Mouse (Mus musculus) bone marrow, adult 2 months (tissue): ENCODE results near the gene Ccno. TPM values are rescaled to one million over a fixed set of nuclear protein-coding genes. Genes with fewer than 3 reads are reported as not detected.

Experiments used
- H3K27ac ChIP-seq: fragments of 200-500 bp; 2 replicates; pipeline ENCODE4 v1.5.1; 2012; ENCODE audit warnings: low read depth, mild to moderate bottlenecking, control low read depth, inconsistent platforms, low read length; ENCODE audit not compliant: control insufficient read depth, poor library complexity, insufficient read depth
- H3K4me1 ChIP-seq: fragments of 200-500 bp; 2 replicates; pipeline ENCODE4 v1.6.1; 2011; ENCODE audit warnings: low read length; ENCODE audit not compliant: control insufficient read depth, insufficient read depth
- H3K4me3 ChIP-seq: fragments of 200-500 bp; replicated peaks from 2 replicates; pipeline ENCODE3; 2011; ENCODE audit warnings: mild to moderate bottlenecking, low read depth, low read length, control low read depth; ENCODE audit not compliant: control insufficient read depth
- CTCF ChIP-seq: fragments of 200-500 bp; IDR thresholded peaks from 2 replicates; pipeline ENCODE4 v1.5.1; 2011; ENCODE audit warnings: low read length, control low read depth; ENCODE audit not compliant: control insufficient read depth, insufficient read depth
- POLR2A ChIP-seq: fragments of 200-500 bp; IDR thresholded peaks from 2 replicates; pipeline ENCODE4 v1.6.1; 2011; ENCODE audit warnings: low read depth, mild to moderate bottlenecking, control low read depth, low read length, borderline replicate concordance; ENCODE audit not compliant: control insufficient read depth
- WGBS: fragments of 180-500 bp; shearing (Covaris S2); methylation state at CpG from one replicate; pipeline ENCODE4 v1.1.7; 2018; 5-methylcytosine and 5-hydroxymethylcytosine counted together
- polyA plus RNA-seq: library from polyadenylated mRNA; stranded (reverse); fragments of >200 nt; gene quantifications from 2 replicates; pipeline ENCODE4 v1.2.4, GENCODE M21; 2011; ENCODE audit warnings: low replicate concordance; ENCODE audit not compliant: missing spikeins, insufficient read depth, insufficient read length

The Ccno gene
- polyA plus RNA-seq = 3.8 and 4.0 TPM in 2 replicates

GRCm38 (mm10) chr13:112987532-112987943 lies at the start of gene Ccno:
Gene Ccno, plus strand, starts transcription at chr13:112987802.
- H3K27ac ChIP-seq = peak within 1 kb of the TSS; percentile 80
- WGBS = 1% methylated on average over 47 of the region's 47 CpGs

GRCm38 (mm10) chr13:112938130-112938529 lies 49.5 kb upstream of the Ccno start:
- Histone ChIP-seq H3K27ac (no peak overlapping the region), H3K4me3 (no peak overlapping the region), H3K4me1 (no peaks in the 10 kb centered on the region)
- 91% methylated on average over 8 of the region's 8 CpGs for whole genome bisulfite sequencing
- TF ChIP-seq POLR2A = no peak
- TF ChIP-seq CTCF = no peak

More at GRCm38 (mm10) chr13:112987532-112987943, at the start of gene Ccno:
- TF ChIP-seq POLR2A (peak; percentile 75; the same call in 1 of the 2 replicates), CTCF (no peak)
- H3K4me3 ChIP-seq = peak within 1 kb of the TSS; percentile 84
- H3K4me1 ChIP-seq = peaks cover 5% of the 10 kb centered on the region; the same call in 1 of the 2 replicates

GRCm38 (mm10) chr13:112941879-112942330 lies 45.7 kb upstream of the Ccno start:
- peak overlapping the region; percentile 20 for H3K4me3 ChIP-seq
- H3K4me1 ChIP-seq = no peaks in the 10 kb centered on the region; the same call in 1 of the 2 replicates
- TF ChIP-seq CTCF (no peak), POLR2A (no peak)
- 67% methylated on average over 15 of the region's 15 CpGs for WGBS
- no peak overlapping the region; the same call in 1 of the 2 replicates for H3K27ac ChIP-seq

GRCm38 (mm10) chr13:112945312-112945711 lies 42.3 kb upstream of the Ccno start:
- H3K4me1 ChIP-seq = peaks cover 2% of the 10 kb centered on the region; the same call in 1 of the 2 replicates
- 91% methylated on average over 9 of the region's 9 CpGs for WGBS
- no peak for TF ChIP-seq POLR2A
- no peak for TF ChIP-seq CTCF
- no peak overlapping the region for H3K4me3 ChIP-seq
- peak overlapping the region; percentile 22; the same call in 1 of the 2 replicates for H3K27ac ChIP-seq

GRCm38 (mm10) chr13:112945900-112946299 lies 41.7 kb upstream of the Ccno start:
- 61% methylated on average over 6 of the region's 6 CpGs for WGBS
- no peak overlapping the region for H3K4me3 ChIP-seq
- TF ChIP-seq POLR2A (no peak), CTCF (no peak)
- H3K27ac ChIP-seq = peak overlapping the region; percentile 33
- peaks cover 2% of the 10 kb centered on the region; the same call in 1 of the 2 replicates for H3K4me1 ChIP-seq

GRCm38 (mm10) chr13:112954067-112954466 lies 33.5 kb upstream of the Ccno start:
- H3K4me3 ChIP-seq = no peak overlapping the region
- no peak overlapping the region for H3K27ac ChIP-seq
- no peaks in the 10 kb centered on the region for H3K4me1 ChIP-seq
- 92% methylated on average over 8 of the region's 8 CpGs for WGBS
- no peak for TF ChIP-seq CTCF
- no peak for TF ChIP-seq POLR2A

GRCm38 (mm10) chr13:112963081-112963480 lies 24.5 kb upstream of the Ccno start:
- 91% methylated on average over 5 of the region's 5 CpGs for WGBS
- H3K27ac ChIP-seq = no peak overlapping the region
- no peaks in the 10 kb centered on the region; the same call in 1 of the 2 replicates for H3K4me1 ChIP-seq
- H3K4me3 ChIP-seq = no peak overlapping the region
- TF ChIP-seq POLR2A (no peak), CTCF (no peak)

- H3K4me1 ChIP-seq = no peaks in the 10 kb centered on the region; the same call in 1 of the 2 replicates
- H3K27ac ChIP-seq = no peak overlapping the region
- TF ChIP-seq CTCF (no peak), POLR2A (no peak)
- no peak overlapping the region for H3K4me3 ChIP-seq
- WGBS = 89% methylated on average over 12 of the region's 12 CpGs
Measured at GRCm38 (mm10) chr13:112964421-112964820, 23.2 kb upstream of the Ccno start.
